Mouse (Mus musculus) layer of hippocampus, adult 11-12 months (tissue): ENCODE measurements around the gene Bsn.
A peak's percentile ranks its signal among the peaks of the same experiment; 100 is the strongest.
"Not testable (repeated sequence)": the region's sequence is repeated elsewhere in the genome, so short reads cannot be mapped to it uniquely, and the experiment has no call there.

Experiments
- DNase-seq: peaks from one replicate; pipeline ENCODE4 v3.0.0; 2022; ENCODE audit warnings: low spot score

Gene Bsn

GRCm38 (mm10) chr9:108149817-108150216 is 40.4 kb downstream of the Bsn start:
- DNase-seq: no peak

DNA sequence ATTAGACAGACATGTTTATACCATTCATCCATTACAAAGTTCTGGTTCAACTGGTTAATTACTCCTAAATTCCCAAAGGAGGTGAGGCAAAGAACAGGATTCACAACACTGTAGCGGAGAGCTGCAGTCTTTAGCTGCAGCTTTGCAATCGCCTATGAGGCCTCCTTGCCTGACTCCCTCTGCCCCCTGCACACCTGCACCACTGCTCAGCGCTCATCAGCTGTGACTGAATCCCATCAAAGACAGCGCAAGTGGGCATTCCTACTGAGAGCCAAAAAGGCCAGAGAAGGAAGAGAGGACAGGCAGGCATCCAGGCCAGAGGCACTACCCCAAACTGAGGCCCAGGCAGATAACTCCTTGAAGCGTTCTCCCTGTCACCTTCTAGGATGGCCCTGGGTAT is 42.6 kb downstream of the Bsn start:
- DNase-seq: no peak

DNA sequence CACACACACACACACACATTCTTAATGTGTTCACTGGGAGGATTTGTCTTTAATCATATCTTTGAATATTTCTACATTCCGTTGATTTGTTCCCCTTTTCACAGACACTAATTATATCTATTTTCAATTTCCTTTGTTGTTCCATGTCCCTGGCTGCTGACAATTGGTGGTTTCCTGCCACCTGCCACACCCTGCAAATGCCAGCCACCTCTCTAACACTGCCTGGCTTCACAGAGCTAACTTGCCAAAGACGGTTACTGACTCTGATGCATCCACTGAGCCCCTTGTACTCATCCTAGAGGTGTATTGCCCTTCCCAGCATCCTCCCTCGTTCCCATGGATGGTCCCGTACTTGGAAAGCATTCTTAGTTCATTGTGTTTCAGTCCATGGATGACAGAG is 43.7 kb downstream of the Bsn start:
- no peak for DNase-seq

DNA sequence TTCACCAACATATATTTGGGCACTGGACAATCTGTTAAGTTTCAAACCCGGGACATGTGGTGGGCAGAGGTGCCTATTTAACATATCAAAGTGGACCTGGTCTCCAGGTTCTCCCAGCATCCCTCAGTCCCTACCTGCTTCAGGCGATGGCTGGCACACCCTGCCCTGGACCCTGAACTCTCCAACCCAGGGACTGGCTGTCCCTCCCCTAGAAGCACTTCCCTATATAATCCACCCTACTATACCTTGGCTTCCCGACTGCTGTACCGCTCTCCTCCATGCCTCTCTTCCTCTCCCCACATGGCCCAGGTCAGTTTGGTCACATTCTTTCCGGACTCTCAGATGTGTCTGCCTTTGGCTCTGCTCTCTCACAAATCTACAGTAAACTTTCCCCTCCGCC is 44.4 kb downstream of the Bsn start:
- DNase-seq: no peak

- DNase-seq: no peak
These were observed 45.6 kb downstream of the Bsn start for GRCm38 (mm10) chr9:108144371-108145270.

- DNase-seq: no peak
These were observed 46.7 kb downstream of the Bsn start for GRCm38 (mm10) chr9:108143470-108143869.

- DNase-seq: no peak
These were observed 48.8 kb downstream of the Bsn start for GRCm38 (mm10) chr9:108141387-108141786.

- DNase-seq: no peak
These were observed 50.1 kb downstream of the Bsn start for GRCm38 (mm10) chr9:108139963-108140695.

DNA sequence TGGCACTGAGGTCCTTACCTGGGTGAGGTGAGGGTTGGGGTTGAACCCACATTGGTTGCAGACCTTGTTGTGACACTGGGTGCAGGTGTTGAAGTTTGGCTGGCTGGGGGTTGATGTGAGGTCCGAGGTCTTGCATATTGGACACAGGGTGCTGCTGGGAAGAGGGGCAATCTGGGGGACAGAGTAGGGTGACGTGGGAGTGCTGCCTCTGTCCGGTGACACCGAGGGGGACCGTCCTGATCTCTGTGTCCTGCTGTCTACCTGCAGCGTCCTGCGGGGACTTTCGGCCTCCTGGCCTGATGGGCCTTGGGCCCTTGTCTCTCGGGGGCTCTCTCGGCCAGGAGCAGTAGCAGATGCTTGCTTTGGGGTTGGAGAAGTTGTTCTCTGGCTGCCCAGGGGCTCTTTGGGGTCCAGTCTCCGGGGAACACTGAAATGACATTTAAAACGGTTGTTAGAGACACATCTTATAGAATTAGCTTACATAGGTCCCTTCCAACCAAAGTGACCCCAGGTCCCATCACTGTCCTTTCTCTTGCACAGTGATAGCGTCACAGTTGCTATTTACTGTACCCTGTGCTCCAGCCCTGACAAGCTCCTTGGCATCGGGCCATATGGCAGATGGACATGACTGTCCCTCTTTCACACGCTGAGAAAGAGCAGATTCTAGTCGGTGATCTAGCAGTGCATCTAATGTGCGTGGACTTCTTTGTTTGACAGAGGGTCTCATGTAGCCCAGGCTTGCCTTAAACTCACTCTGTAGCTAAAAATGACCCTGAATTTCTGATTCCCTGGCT is 50.8 kb downstream of the Bsn start:
- DNase-seq: no peak

DNA sequence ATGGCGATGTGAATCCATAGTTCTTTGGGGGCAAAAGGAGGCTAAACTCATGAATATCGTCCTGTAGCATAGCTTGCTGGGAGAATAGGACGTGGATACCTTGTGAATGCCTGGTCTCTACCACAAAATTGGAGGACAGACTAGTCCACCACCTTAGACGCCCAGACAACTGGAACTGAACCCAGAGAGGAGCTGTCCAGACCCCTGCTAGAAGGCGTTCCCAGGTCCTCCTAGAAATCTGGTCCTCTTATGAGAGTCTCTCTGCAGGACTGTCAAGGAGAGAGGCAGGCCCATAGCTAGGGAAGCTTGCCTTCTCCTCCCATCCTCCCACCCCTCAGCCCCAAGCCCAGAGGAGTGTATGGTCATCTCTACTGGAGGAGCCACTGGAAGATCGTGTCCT is 52.1 kb downstream of the Bsn start:
- no peak for DNase-seq

GRCm38 (mm10) chr9:108137523-108137922 is 52.7 kb downstream of the Bsn start:
- peak; percentile 86 for DNase-seq

DNA sequence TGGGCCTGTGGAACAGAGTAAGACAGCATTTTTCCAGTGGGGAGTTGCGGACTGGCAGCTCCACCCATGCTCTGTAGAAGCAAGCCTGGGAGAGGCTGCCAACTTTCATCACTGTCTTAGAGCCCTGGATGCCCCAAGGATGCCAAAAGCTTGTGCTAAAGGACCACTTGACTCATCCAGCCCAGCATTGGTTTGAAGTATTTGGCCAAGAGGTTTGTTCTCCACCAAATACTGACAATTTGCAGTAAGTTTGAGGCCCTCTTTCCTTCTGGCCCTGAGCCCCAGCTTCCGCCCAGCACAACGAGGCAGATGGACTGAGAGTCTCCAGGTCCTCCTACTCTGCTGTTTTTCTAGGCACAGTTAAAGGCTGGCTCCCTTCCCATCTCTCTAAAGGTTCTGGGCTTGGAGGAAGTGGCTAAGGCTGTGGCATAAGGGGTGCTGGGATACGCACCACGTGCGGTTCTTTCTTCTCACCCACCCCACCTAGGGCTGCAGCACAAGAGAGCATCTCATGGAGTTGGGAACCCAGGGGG is 53.2 kb downstream of the Bsn start:
- peak; percentile 67 for DNase-seq

DNA sequence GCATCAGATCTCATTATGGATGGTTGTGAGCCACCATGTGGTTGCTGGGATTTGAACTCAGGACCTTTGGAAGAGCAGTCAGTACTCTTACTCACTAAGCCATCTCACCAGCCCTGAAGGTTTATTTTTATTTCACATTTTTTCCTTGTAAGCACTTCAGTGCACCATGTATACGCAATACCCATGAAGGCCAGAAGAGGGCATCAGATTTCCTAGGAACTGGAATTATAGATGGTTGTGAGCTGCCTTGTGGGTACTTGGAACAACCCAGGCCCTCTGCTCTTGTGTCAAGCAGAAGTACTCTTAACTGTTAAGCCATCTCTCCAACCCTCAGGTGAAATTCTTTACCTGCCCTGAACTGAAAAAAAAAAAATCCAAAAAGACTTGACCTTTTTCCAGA is 54.0 kb downstream of the Bsn start:
- no peak for DNase-seq

DNA sequence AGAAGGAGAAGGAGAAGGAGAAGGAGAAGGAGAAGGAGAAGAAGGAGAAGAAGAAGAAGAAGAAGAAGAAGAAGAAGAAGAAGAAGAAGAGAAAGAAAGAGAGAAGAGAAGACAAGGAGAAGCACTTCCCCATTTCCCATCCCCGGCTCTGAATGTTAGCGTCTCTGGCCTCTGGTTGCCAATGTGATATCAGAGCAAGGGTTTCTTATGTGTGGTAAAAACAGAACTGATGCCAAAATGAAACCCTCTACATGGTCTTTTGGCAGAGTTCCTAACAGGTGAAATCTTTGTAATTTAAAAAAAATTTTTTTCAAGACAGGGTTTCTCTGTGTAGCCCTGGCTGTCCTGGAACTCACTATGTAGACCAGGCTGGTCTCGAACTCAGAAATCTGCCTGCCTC is 54.5 kb downstream of the Bsn start:
- DNase-seq: not testable (repeated sequence)

GRCm38 (mm10) chr9:108133478-108133877 is 56.7 kb downstream of the Bsn start:
- no peak for DNase-seq

DNA sequence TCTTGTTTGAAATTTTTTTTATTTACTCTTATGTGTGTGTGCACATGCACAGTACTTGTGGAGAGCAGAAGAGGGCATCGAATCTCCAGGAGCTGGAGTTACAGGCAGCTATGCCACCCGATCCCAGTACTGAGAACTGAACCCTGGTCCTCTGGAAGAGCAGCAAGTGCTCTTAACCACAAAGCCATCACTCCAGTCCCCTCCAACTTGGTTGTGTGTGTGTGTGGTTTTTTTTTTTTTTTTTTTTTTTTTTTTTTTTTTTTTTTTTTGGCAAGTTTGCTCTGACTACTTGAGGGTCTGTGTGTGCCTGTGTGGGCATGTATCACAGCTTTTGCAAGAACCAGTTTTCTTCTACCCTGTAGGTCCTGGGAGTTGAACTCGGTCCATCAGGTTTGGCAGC is 57.8 kb downstream of the Bsn start:
- DNase-seq: no peak

GRCm38 (mm10) chr9:108131502-108131901 is 58.7 kb downstream of the Bsn start:
- no peak for DNase-seq

DNA sequence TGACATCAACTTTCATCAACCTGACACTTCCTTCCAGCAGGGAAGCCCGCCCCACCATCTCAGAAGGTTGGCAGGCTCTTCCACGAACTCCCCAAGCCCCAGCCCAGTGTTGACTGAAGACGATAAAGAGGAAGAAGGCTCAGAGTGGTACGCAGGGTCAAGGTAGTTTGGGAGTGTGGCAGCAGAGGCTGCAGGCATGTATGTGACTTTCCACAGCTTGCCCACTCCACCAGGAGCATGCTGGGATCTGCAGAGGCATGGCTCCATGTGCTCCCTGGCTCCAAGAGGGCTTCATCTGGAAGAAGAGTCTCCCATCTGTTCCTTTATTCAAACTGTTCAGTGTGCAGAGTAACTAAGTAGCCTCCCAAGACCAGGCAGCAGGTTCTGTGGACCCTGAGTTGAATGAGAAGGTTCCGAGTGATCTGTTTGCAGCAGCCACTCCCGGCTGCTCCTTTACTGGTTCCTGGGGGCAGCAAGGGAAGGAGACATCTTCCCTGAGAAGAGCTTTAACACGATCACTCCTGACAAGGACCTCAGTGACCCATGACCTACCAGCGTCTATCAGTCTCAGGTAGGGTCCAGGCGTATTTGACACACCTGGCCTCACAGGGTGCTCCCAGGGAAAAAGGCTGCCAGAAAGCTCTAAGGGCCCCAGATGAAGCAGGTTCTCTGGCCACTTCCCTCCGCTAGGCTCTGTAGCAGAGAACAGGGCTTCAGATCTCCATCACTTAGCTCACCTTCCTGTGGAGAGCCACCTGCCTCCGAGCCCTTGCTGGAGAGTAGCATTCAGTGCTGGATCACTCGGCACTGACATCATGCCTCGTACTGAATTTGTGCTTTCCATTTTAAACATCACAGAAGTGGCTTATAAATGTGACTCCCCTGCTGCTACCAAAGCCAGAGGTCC is 60.9 kb downstream of the Bsn start:
- DNase-seq: no peak

DNA sequence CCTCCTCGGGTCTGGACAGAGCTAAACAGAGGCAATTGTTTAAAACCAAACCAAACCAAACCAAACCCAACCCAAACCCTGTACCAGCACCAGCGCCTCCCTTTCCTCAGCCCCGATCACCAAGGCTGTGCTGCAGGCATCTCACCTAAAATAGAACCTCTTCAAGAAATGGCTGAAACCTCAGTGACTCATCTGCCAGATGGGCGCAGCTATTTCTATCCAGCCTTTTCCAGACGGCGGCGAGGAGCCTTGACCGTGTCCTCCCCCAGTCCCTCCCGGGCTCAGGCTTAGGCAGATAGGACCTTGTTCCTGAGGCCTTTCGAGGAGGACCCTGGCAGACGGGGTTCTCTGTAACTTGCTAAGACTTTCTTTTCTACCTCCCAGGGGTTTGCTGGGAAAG is 61.9 kb downstream of the Bsn start:
- DNase-seq: no peak

DNA sequence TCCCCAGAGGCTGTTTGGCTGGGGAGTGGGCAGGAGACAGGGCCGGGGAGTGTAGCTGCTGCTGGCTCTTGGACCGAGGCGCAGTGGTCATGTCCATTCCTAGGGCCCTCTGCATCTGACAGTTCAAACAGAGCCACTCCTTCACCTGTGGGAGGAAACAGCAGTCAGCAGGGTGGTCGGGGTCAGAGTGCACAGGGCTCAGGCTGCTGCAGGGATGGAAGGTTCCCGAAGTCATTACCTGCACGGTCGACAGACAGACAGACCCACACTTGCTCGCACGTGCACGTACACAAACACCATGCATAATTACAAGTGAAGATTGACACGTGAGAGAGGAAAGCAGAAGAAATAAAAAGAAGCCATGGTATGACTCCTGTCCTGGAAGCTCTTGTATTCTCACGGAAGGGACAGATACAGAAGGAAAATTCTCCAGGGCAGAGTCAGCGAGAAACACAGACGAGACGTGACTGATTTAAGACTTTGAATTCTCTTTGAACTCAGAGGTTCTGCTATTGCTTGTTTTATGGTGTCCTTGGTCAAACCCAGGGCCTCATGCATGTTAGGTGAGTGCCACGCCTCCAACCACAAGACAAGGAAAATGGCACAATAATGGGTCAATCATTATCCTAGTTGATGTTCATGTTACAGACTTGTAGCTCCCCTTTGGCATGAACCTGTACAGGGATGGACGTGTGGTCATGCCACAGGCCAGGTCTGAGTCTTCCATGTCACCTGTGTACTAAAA is 63.6 kb downstream of the Bsn start:
- no peak for DNase-seq

GRCm38 (mm10) chr9:108125731-108126130 is 64.5 kb downstream of the Bsn start:
- no peak for DNase-seq
